Mouse (Mus musculus) myocyte (in vitro differentiated cells): ENCODE data around the gene Fggy. TPM values are rescaled to one million over a fixed set of nuclear protein-coding genes. Genes with fewer than 3 reads are reported as not detected.
A peak's percentile ranks its signal among the peaks of the same experiment; 100 is the strongest.

Source experiments
- H3K27me3 ChIP-seq: one replicate; pipeline ENCODE4 v1.6.1; 2011; ENCODE audit not compliant: control insufficient read depth, insufficient read depth, insufficient read length
- H3K36me3 ChIP-seq: one replicate; pipeline ENCODE4 v1.6.1; 2011; ENCODE audit not compliant: control insufficient read depth, insufficient read depth
- H3K4me2 ChIP-seq: one replicate; pipeline ENCODE4 v1.6.1; 2011; ENCODE audit warnings: low read depth, control low read depth
- H3K4me3 ChIP-seq: one replicate; pipeline ENCODE4 v1.5.1; 2011; ENCODE audit warnings: mild to moderate bottlenecking, control low read depth, moderate library complexity
- H3K79me2 ChIP-seq: one replicate; pipeline ENCODE4 v1.6.1; 2011; ENCODE audit not compliant: control insufficient read depth, insufficient read depth
- H3ac ChIP-seq: one replicate; pipeline ENCODE4 v1.6.1; 2011; ENCODE audit not compliant: control insufficient read depth, insufficient read length
- CEBPB ChIP-seq: IDR thresholded peaks from 2 replicates; pipeline ENCODE4 v1.6.1; 2011; ENCODE audit warnings: mild to moderate bottlenecking, moderate library complexity; ENCODE audit not compliant: poor library complexity, insufficient read depth, severe bottlenecking
- E2F4 ChIP-seq: IDR thresholded peaks from one replicate; pipeline ENCODE4 v1.6.1; 2011; ENCODE audit warnings: mild to moderate bottlenecking, control low read depth, moderate library complexity; ENCODE audit not compliant: insufficient read depth
- MAX ChIP-seq: IDR thresholded peaks from one replicate; pipeline ENCODE4 v1.6.1; 2011; ENCODE audit warnings: low read depth, mild to moderate bottlenecking, control low read depth
- MYOD1 ChIP-seq, 3 experiments: IDR thresholded peaks; one replicate each; pipeline ENCODE4 v1.6.1; 2011; ENCODE audit warnings: control low read depth in 2 of 3, low read depth in 2 of 3, mild to moderate bottlenecking in 2 of 3, moderate library complexity in 1 of 3; ENCODE audit not compliant: insufficient read length in 2 of 3, control insufficient read depth in 1 of 3
- MYOG ChIP-seq, 3 experiments: IDR thresholded peaks; one replicate each; pipeline ENCODE4 v1.6.1; 2011; ENCODE audit warnings: control low read depth in 2 of 3, low read depth in 2 of 3, mild to moderate bottlenecking in 2 of 3; ENCODE audit not compliant: insufficient read length in 2 of 3, control insufficient read depth in 1 of 3, insufficient read depth in 1 of 3
- POLR2A ChIP-seq: IDR thresholded peaks from one replicate; pipeline ENCODE4 v1.6.1; 2011; ENCODE audit warnings: low read depth, mild to moderate bottlenecking, control low read depth, moderate library complexity; ENCODE audit not compliant: insufficient read length
- POLR2AphosphoS2 ChIP-seq: IDR thresholded peaks from one replicate; pipeline ENCODE4 v1.6.1; 2011; ENCODE audit warnings: low read depth, control low read depth; ENCODE audit not compliant: insufficient read length
- REST ChIP-seq: IDR thresholded peaks from one replicate; pipeline ENCODE4 v1.6.1; 2011; ENCODE audit warnings: mild to moderate bottlenecking, control low read depth, moderate library complexity; ENCODE audit not compliant: insufficient read depth, insufficient read length
- SRF ChIP-seq: IDR thresholded peaks from one replicate; pipeline ENCODE4 v1.6.1; 2011; ENCODE audit warnings: low read depth; ENCODE audit not compliant: control insufficient read depth, insufficient read length
- TCF12 ChIP-seq: IDR thresholded peaks from one replicate; pipeline ENCODE4 v1.6.1; 2011; ENCODE audit warnings: mild to moderate bottlenecking, control low read depth; ENCODE audit not compliant: poor library complexity, insufficient read depth, severe bottlenecking
- TCF3 ChIP-seq: IDR thresholded peaks from one replicate; pipeline ENCODE4 v1.6.1; 2011; ENCODE audit warnings: low read depth, control low read depth; ENCODE audit not compliant: insufficient read length
- USF1 ChIP-seq: IDR thresholded peaks from one replicate; pipeline ENCODE4 v1.6.1; 2011; ENCODE audit warnings: low read depth, mild to moderate bottlenecking, control low read depth, moderate library complexity
- polyA plus RNA-seq: library from polyadenylated mRNA; unstranded; fragments of >200 nt; fragmentation: generic; extraction: Trizol; gene quantifications from one replicate; pipeline ENCODE4 v1.2.1, GENCODE M21; 2012; ENCODE audit warnings: missing spikeins

The Fggy gene
- polyA plus RNA-seq: 12.7 TPM

DNA sequence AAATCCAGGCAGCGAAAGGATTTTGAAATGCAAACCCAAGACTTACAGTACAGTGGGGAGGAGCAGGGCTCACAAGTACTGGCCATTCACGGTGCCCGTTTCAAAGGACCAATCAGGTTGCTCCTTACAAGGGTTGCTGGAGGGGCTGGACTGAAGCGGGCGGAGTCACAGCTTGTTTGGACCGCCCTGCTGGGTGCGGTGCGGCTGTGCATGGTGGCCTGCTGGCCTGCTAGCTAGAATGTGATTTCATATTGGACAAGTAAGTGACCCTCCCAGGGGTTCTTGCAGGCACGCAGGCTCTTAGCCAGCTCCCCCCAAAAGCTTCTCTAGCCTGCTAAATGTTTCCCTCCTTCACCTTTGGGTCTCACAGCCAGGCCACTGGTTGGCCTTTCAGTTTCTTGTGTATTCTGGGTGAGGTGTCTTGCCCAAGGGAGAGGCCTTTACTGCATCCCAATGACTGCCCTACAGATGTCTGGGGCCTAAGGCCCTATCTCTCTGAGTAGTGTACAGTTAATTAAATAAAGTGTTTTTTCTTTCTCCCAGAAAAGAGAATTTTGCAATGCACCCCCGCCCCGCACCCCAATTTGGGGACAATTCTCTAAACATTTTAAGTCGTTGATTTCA, at the start of gene Fggy:
Gene Fggy (plus strand): TSS at position 175 of the 624 bp plus-strand sequence.
- Histone ChIP-seq H3K36me3 (no peaks in the 10 kb centered on the region), H3K27me3 (no peaks in the 10 kb centered on the region), H3ac (no peak within 1 kb of the TSS), H3K79me2 (no peaks in the 10 kb centered on the region), H3K4me3 (peak within 1 kb of the TSS; percentile 22), H3K4me2 (peak within 1 kb of the TSS; percentile 96)
- peak in 1 of 3 experiments; percentile 44 for TF ChIP-seq MYOG (IDR thresholded peaks at IDR 0.05; ENCODE audit: control insufficient read depth in 1 of 3, insufficient read depth in 1 of 3, insufficient read length in 2 of 3, low read depth in 2 of 3)
- TF ChIP-seq SRF: peak; percentile 17
- peak; percentile 84 for TF ChIP-seq POLR2A
- TF ChIP-seq MAX: no peak
- TF ChIP-seq POLR2AphosphoS2: peak; percentile 93
- peak in 1 of 3 experiments; percentile 25 for TF ChIP-seq MYOD1 (IDR thresholded peaks at IDR 0.05; ENCODE audit: control insufficient read depth in 1 of 3, insufficient read length in 2 of 3, low read depth in 2 of 3)
- no peak for TF ChIP-seq TCF12

DNA sequence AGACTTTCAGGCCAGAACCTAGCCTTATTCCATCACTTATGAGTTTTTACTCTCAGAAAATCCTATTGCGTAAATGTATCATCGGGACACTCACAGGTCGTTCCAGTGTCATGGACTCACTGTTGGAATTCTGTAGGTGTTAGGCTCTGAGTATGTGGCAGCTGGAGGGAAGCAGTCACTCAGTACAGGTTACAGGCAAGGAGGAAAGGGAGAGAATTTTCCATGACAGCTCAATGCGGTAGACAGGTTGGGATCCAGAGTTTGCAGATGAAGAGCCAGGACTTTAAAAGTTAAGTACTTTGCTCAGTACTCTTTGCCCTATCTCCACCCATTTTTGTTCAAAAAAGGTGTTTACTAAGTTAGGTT, 49.4 kb upstream of the Fggy start:
- no peaks in the 10 kb centered on the region for H3K36me3 ChIP-seq
- no peaks in the 10 kb centered on the region for H3K79me2 ChIP-seq
- no peaks in the 10 kb centered on the region for H3K27me3 ChIP-seq
- TF ChIP-seq SRF: no peak
- TF ChIP-seq POLR2AphosphoS2: no peak
- no peak for TF ChIP-seq POLR2A
- no peak overlapping the region for H3K4me3 ChIP-seq
- no peak overlapping the region for H3K4me2 ChIP-seq
- no peak overlapping the region for H3ac ChIP-seq

DNA sequence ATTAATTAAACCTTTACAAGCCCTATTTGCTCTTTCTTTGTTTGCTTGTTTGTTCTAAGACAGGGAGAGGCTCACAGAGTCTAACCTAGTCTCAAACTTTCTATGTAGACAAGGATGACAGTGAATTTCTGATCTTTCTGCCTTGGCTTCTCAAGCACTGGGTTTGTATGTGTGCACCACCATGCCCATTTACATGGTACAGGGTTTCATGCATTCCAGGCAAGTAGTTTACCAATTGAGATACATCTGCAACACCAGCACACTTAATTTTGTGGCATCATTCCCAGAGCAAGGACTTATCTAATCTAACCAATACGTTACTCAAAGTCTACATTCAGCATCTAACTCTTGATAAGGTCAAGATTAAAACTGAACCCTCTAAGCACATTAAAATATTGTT, 38.9 kb upstream of the Fggy start:
- H3K27me3 ChIP-seq: no peaks in the 10 kb centered on the region
- no peak overlapping the region for H3K4me2 ChIP-seq
- no peak overlapping the region for H3ac ChIP-seq
- H3K79me2 ChIP-seq: no peaks in the 10 kb centered on the region
- H3K4me3 ChIP-seq: no peak overlapping the region
- H3K36me3 ChIP-seq: no peaks in the 10 kb centered on the region
- TF ChIP-seq MYOG (IDR thresholded peaks at IDR 0.05; ENCODE audit: control insufficient read depth in 1 of 3, insufficient read depth in 1 of 3, insufficient read length in 2 of 3, low read depth in 2 of 3): no peak
- TF ChIP-seq POLR2AphosphoS2: no peak
- no peak for TF ChIP-seq POLR2A
- no peak for TF ChIP-seq CEBPB
- TF ChIP-seq USF1: no peak
- TF ChIP-seq MYOD1 (IDR thresholded peaks at IDR 0.05; ENCODE audit: control insufficient read depth in 1 of 3, insufficient read length in 2 of 3, low read depth in 2 of 3): no peak
- no peak for TF ChIP-seq E2F4
- no peak for TF ChIP-seq TCF12
- TF ChIP-seq TCF3: no peak
- no peak for TF ChIP-seq MAX
- no peak for TF ChIP-seq REST

DNA sequence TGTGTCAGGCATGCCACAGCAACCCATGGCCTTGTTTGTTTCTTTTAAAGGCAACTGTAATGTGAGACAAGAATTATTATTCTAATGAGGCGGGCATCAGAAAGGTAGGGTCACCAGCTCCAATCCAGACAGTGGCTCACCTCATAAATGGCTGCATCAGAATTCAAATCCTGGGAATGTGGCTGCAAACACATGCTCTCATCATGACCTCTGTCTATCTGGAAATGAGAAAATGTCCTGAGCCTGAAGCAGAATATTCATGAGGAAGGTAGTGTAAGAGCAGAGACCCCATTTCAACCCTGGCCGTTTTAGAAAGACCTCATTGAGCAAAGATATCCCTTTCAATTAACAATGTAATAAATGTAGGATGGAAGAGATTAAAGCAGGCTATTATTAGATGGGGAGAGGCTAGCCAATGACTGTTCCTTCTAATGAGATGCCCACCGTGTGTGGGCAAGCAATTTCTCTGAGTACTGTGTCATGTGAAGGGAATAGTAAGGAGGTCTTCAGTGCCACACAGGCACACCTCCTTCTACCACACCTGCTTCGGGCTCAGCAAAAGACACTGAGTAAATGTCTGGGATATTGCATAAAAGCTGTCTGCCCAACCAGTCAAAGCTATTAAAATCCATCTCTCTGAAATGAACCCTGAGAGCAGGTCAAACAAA, 37.2 kb upstream of the Fggy start:
- Histone ChIP-seq H3K4me2 (no peak overlapping the region), H3K4me3 (no peak overlapping the region), H3ac (no peak overlapping the region), H3K79me2 (no peaks in the 10 kb centered on the region), H3K36me3 (no peaks in the 10 kb centered on the region), H3K27me3 (no peaks in the 10 kb centered on the region)
- TF ChIP-seq TCF12 (no peak), USF1 (no peak), POLR2A (no peak), CEBPB (no peak), POLR2AphosphoS2 (no peak), REST (no peak), E2F4 (no peak), MAX (no peak), SRF (no peak), TCF3 (no peak), MYOG (IDR thresholded peaks at IDR 0.05; ENCODE audit: control insufficient read depth in 1 of 3, insufficient read depth in 1 of 3, insufficient read length in 2 of 3, low read depth in 2 of 3) (no peak), MYOD1 (IDR thresholded peaks at IDR 0.05; ENCODE audit: control insufficient read depth in 1 of 3, insufficient read length in 2 of 3, low read depth in 2 of 3) (no peak)

DNA sequence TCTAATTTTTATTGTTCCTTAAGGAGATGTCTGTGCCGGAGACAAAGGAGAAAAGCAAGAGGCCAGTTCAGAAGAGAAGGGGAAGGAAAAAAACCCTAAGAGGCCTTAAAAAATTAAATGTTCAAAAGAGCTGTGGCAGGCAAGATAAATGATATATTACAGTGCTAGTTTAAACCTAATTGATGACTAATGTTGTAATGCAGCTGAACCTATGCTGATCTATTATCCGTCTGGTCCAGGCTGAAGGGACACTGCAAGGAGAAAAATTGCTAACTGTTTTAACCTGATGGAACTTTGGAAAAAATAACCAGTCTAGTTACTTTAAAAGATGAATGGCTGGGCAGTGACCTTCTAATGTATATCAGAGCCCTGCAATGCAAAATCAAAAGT, 36.7 kb upstream of the Fggy start:
- Histone ChIP-seq H3K79me2 (no peaks in the 10 kb centered on the region), H3ac (no peak overlapping the region), H3K36me3 (no peaks in the 10 kb centered on the region), H3K27me3 (no peaks in the 10 kb centered on the region), H3K4me2 (no peak overlapping the region), H3K4me3 (no peak overlapping the region)
- no peak for TF ChIP-seq POLR2AphosphoS2
- TF ChIP-seq MAX: no peak
- no peak for TF ChIP-seq TCF3
- TF ChIP-seq USF1: no peak
